Mouse (Mus musculus) layer of hippocampus, postnatal 14 days (tissue): Measurements from ENCODE around the gene Trpm2. TPM values are rescaled to one million over a fixed set of nuclear protein-coding genes. Genes with fewer than 3 reads are reported as not detected.

Experiments
- total RNA-seq, 2 experiments: library from RNA; stranded (reverse); gene quantifications; 2 replicates each; pipeline ENCODE4 v1.2.3; 2021

Gene Trpm2
- total RNA-seq, 2 experiments from 2014 or later, result 31.3 to 32.6 TPM

Other genes starting within 250 kb of the Trpm2 start
- gene Krtap12-1, start 250.0 kb downstream of the Trpm2 start, total RNA-seq, result not detected
- gene Gm10100, start 244.1 kb downstream of the Trpm2 start, total RNA-seq, result not detected
- not detected for gene Gm18596, start 227.9 kb downstream of the Trpm2 start, total RNA-seq
- not detected for gene Gm9736, start 219.2 kb downstream of the Trpm2 start, total RNA-seq
- gene Gm3233, start 210.9 kb downstream of the Trpm2 start, total RNA-seq, result not detected
- not detected for gene Gm3238, start 199.2 kb downstream of the Trpm2 start, total RNA-seq
- gene Gm7138, start 193.6 kb downstream of the Trpm2 start, total RNA-seq, result not detected
- gene Gm3250, start 188.0 kb downstream of the Trpm2 start, total RNA-seq, result not detected
- gene Gm7137, start 182.4 kb downstream of the Trpm2 start, total RNA-seq, result not detected
- not detected for gene Gm9639, start 175.5 kb downstream of the Trpm2 start, total RNA-seq
- gene Gm19668, start 171.4 kb downstream of the Trpm2 start, total RNA-seq, result not detected
- gene Gm9507, start 158.7 kb downstream of the Trpm2 start, total RNA-seq, result not detected
- not detected for gene Gm2696, start 155.9 kb downstream of the Trpm2 start, total RNA-seq
- gene Krtap10-4, start 143.5 kb downstream of the Trpm2 start, total RNA-seq, result not detected
- not detected for gene Krtap10-10, start 134.6 kb downstream of the Trpm2 start, total RNA-seq
- gene Gm36176, start 123.8 kb downstream of the Trpm2 start, total RNA-seq, result not detected
- gene Gm10318, start 117.7 kb downstream of the Trpm2 start, total RNA-seq, result not detected
- gene Gm3285, start 108.6 kb downstream of the Trpm2 start, total RNA-seq, result not detected
- 10 to 100 TPM; 10.4 to 10.8 TPM for gene Lrrc3, start 68.0 kb downstream of the Trpm2 start, total RNA-seq
- 10 to 100 TPM; 35.2 to 37.4 TPM for gene 1810043G02Rik, start 8.0 kb upstream of the Trpm2 start, total RNA-seq
- gene Pfkl, start 39.5 kb upstream of the Trpm2 start, total RNA-seq, result 100 to 1,000 TPM; 155 to 164 TPM
- gene Dnmt3l, start 71.4 kb upstream of the Trpm2 start, total RNA-seq, result under 1 TPM; 0.39 to 0.57 TPM
- gene Aire, start 73.0 kb upstream of the Trpm2 start, total RNA-seq, result under 1 TPM; 0.16 to 0.45 TPM
- 1 to 10 TPM; 4.5 to 5.7 TPM for gene Icosl, start 98.7 kb upstream of the Trpm2 start, total RNA-seq
- gene D10Jhu81e, start 199.2 kb upstream of the Trpm2 start, total RNA-seq, result 100 to 1,000 TPM; 116 to 119 TPM
- 10 to 100 TPM; 17.5 to 17.9 TPM for gene Pwp2, start 214.6 kb upstream of the Trpm2 start, total RNA-seq